Mouse (Mus musculus) adrenal gland, postnatal 25 days (tissue): ENCODE results near the gene Wwp2. TPM values are rescaled to one million over a fixed set of nuclear protein-coding genes. Genes with fewer than 3 reads are reported as not detected.

Experiments
- DNase-seq: peaks from one replicate; pipeline ENCODE4 v3.0.0; 2021; ENCODE audit warnings: mixed read lengths
- total RNA-seq: library from RNA; stranded (reverse); gene quantifications from 2 replicates; pipeline ENCODE4 v1.2.3, GENCODE M21; 2021

Gene Wwp2
- total RNA-seq, 1 experiment from 2014 or later = 44.1 TPM

GRCm38 (mm10) chr8:107435421-107435961, 674 bp upstream of the Wwp2 start:
- no peak for DNase-seq

GRCm38 (mm10) chr8:107436841-107437421, 766 bp downstream of the Wwp2 start:
- no peak for DNase-seq

- DNase-seq = no peak
These were observed 1.5 kb downstream of the Wwp2 start for GRCm38 (mm10) chr8:107437711-107438110.

- no peak for DNase-seq
These were observed 3.9 kb downstream of the Wwp2 start for GRCm38 (mm10) chr8:107439880-107440625.

GRCm38 (mm10) chr8:107444626-107445025, 8.5 kb downstream of the Wwp2 start:
- no peak for DNase-seq

- no peak for DNase-seq
These were observed 11.5 kb downstream of the Wwp2 start for GRCm38 (mm10) chr8:107447713-107448112.

- DNase-seq = no peak
These were observed 12.3 kb downstream of the Wwp2 start for GRCm38 (mm10) chr8:107448382-107448889.

GRCm38 (mm10) chr8:107449130-107449529, 13.0 kb downstream of the Wwp2 start:
- DNase-seq = no peak

- no peak for DNase-seq
These were observed 13.5 kb downstream of the Wwp2 start for GRCm38 (mm10) chr8:107449655-107450054.

- no peak for DNase-seq
These were observed 15.4 kb downstream of the Wwp2 start for GRCm38 (mm10) chr8:107451414-107452066.

GRCm38 (mm10) chr8:107453386-107453785, 17.2 kb downstream of the Wwp2 start:
- DNase-seq = no peak

- peak; percentile 15 for DNase-seq
These were observed 19.1 kb downstream of the Wwp2 start for GRCm38 (mm10) chr8:107455268-107455667.

GRCm38 (mm10) chr8:107457725-107458124, 21.6 kb downstream of the Wwp2 start:
- DNase-seq = no peak

GRCm38 (mm10) chr8:107458281-107458680, 22.1 kb downstream of the Wwp2 start:
- DNase-seq = no peak

GRCm38 (mm10) chr8:107462423-107462822, 26.3 kb downstream of the Wwp2 start:
- no peak for DNase-seq

- no peak for DNase-seq
These were observed 29.3 kb downstream of the Wwp2 start for GRCm38 (mm10) chr8:107465332-107465990.

GRCm38 (mm10) chr8:107466642-107467041, 30.5 kb downstream of the Wwp2 start:
- no peak for DNase-seq

GRCm38 (mm10) chr8:107468811-107469302, 32.7 kb downstream of the Wwp2 start:
- no peak for DNase-seq

GRCm38 (mm10) chr8:107470302-107470701, 34.1 kb downstream of the Wwp2 start:
- DNase-seq = no peak

GRCm38 (mm10) chr8:107472403-107473100, 36.4 kb downstream of the Wwp2 start:
- no peak for DNase-seq

GRCm38 (mm10) chr8:107473369-107473768, 37.2 kb downstream of the Wwp2 start:
- DNase-seq = no peak

- no peak for DNase-seq
These were observed 39.4 kb downstream of the Wwp2 start for GRCm38 (mm10) chr8:107475613-107476012.
